Mouse (Mus musculus): Measurements from ENCODE around the gene Nt5c2. TPM values are rescaled to one million over a fixed set of nuclear protein-coding genes. Genes with fewer than 3 reads are reported as not detected.
A peak's percentile ranks its signal among the peaks of the same experiment; 100 is the strongest.

Gene Nt5c2
- polyA plus RNA-seq, 1 experiment from 2014 or later, result 142 TPM

GRCm38 (mm10) chr19:46953536-46953935, 61.4 kb downstream of the Nt5c2 start:
- Histone ChIP-seq H3K9ac (ENCODE audit: low read length) (no peak overlapping the region), H3K4me3 (ENCODE audit: low read length) (no peak overlapping the region), H3K36me3 (ENCODE audit: control insufficient read depth, insufficient read depth) (peaks cover 16% of the 10 kb centered on the region), H3K27ac (ENCODE audit: low read length) (0 out of 2 replicates have a peak overlapping the region, but pooled peaks have one; percentile 4), H3K4me2 (ENCODE audit: low read depth, low read length) (no peak overlapping the region), H3K27me3 (ENCODE audit: control insufficient read depth, insufficient read depth, low read length) (no peaks in the 10 kb centered on the region), H3K4me1 (ENCODE audit: control insufficient read depth, insufficient read depth, low read length) (peaks cover 14% of the 10 kb centered on the region), H3K9me3 (replicated peaks; ENCODE audit: control insufficient read depth, low read length) (no peaks in the 10 kb centered on the region)
- WGBS, result 55% methylated on average over 3 of the region's 3 CpGs
- ATAC-seq (replicated peaks; ENCODE audit: extremely low read depth, insufficient read depth, low FRiP score), result no peak

GRCm38 (mm10) chr19:46952986-46953385, 62.0 kb downstream of the Nt5c2 start:
- H3K9me3 ChIP-seq (replicated peaks; ENCODE audit: control insufficient read depth, low read length), result no peaks in the 10 kb centered on the region
- H3K36me3 ChIP-seq (ENCODE audit: control insufficient read depth, insufficient read depth), result peaks cover 16% of the 10 kb centered on the region
- no peak overlapping the region for H3K4me3 ChIP-seq (ENCODE audit: low read length)
- H3K27me3 ChIP-seq (ENCODE audit: control insufficient read depth, insufficient read depth, low read length), result no peaks in the 10 kb centered on the region
- WGBS, result 66% methylated on average over 5 of the region's 5 CpGs
- peak overlapping the region; percentile 37 for H3K27ac ChIP-seq (ENCODE audit: low read length)
- no peak overlapping the region for H3K4me2 ChIP-seq (ENCODE audit: low read depth, low read length)
- no peak for ATAC-seq (replicated peaks; ENCODE audit: extremely low read depth, insufficient read depth, low FRiP score)
- H3K4me1 ChIP-seq (ENCODE audit: control insufficient read depth, insufficient read depth, low read length), result peaks cover 9% of the 10 kb centered on the region
- H3K9ac ChIP-seq (ENCODE audit: low read length), result no peak overlapping the region

GRCm38 (mm10) chr19:46944341-46944740, 70.6 kb downstream of the Nt5c2 start:
- 83% methylated on average over 6 of the region's 6 CpGs for WGBS

GRCm38 (mm10) chr19:46937173-46937572, 77.8 kb downstream of the Nt5c2 start:
- H3K9ac ChIP-seq (ENCODE audit: low read length), result peak overlapping the region; percentile 47; the same call in 1 of the 2 replicates
- H3K27ac ChIP-seq (ENCODE audit: low read length), result peak overlapping the region; percentile 32
- H3K4me2 ChIP-seq (ENCODE audit: low read depth, low read length), result 0 out of 2 replicates have a peak overlapping the region, but pooled peaks have one; percentile 1
- no peak overlapping the region for H3K4me3 ChIP-seq (ENCODE audit: low read length)
- H3K27me3 ChIP-seq (ENCODE audit: control insufficient read depth, insufficient read depth, low read length), result no peaks in the 10 kb centered on the region
- WGBS, result 19% methylated on average over 6 of the region's 6 CpGs
- no peak for ATAC-seq (replicated peaks; ENCODE audit: extremely low read depth, insufficient read depth, low FRiP score)
- H3K4me1 ChIP-seq (ENCODE audit: control insufficient read depth, insufficient read depth, low read length), result peaks cover 27% of the 10 kb centered on the region
- H3K9me3 ChIP-seq (replicated peaks; ENCODE audit: control insufficient read depth, low read length), result no peaks in the 10 kb centered on the region
- peaks cover 3% of the 10 kb centered on the region; the same call in 1 of the 2 replicates for H3K36me3 ChIP-seq (ENCODE audit: control insufficient read depth, insufficient read depth)

More at GRCm38 (mm10) chr19:46944341-46944740, 70.6 kb downstream of the Nt5c2 start:
- Histone ChIP-seq H3K9ac (ENCODE audit: low read length) (no peak overlapping the region), H3K4me1 (ENCODE audit: control insufficient read depth, insufficient read depth, low read length) (no peaks in the 10 kb centered on the region), H3K36me3 (ENCODE audit: control insufficient read depth, insufficient read depth) (peaks cover 14% of the 10 kb centered on the region; the same call in 1 of the 2 replicates), H3K4me3 (ENCODE audit: low read length) (no peak overlapping the region), H3K27ac (ENCODE audit: low read length) (no peak overlapping the region), H3K4me2 (ENCODE audit: low read depth, low read length) (no peak overlapping the region), H3K9me3 (replicated peaks; ENCODE audit: control insufficient read depth, low read length) (no peaks in the 10 kb centered on the region), H3K27me3 (ENCODE audit: control insufficient read depth, insufficient read depth, low read length) (no peaks in the 10 kb centered on the region)
- no peak for ATAC-seq (replicated peaks; ENCODE audit: extremely low read depth, insufficient read depth, low FRiP score)

- no peak overlapping the region for H3K9ac ChIP-seq (ENCODE audit: low read length)
- no peaks in the 10 kb centered on the region for H3K9me3 ChIP-seq (replicated peaks; ENCODE audit: control insufficient read depth, low read length)
- H3K27ac ChIP-seq (ENCODE audit: low read length), result no peak overlapping the region
- H3K36me3 ChIP-seq (ENCODE audit: control insufficient read depth, insufficient read depth), result no peaks in the 10 kb centered on the region
- WGBS, result 58% methylated on average over 4 of the region's 4 CpGs
- H3K4me1 ChIP-seq (ENCODE audit: control insufficient read depth, insufficient read depth, low read length), result peaks cover 42% of the 10 kb centered on the region
- no peak overlapping the region for H3K4me3 ChIP-seq (ENCODE audit: low read length)
- no peaks in the 10 kb centered on the region for H3K27me3 ChIP-seq (ENCODE audit: control insufficient read depth, insufficient read depth, low read length)
- ATAC-seq (replicated peaks; ENCODE audit: extremely low read depth, insufficient read depth, low FRiP score), result 0 out of 2 replicates have a peak, but pooled peaks have one; percentile 52
- H3K4me2 ChIP-seq (ENCODE audit: low read depth, low read length), result no peak overlapping the region
Observed at GRCm38 (mm10) chr19:46934025-46934424, 80.9 kb downstream of the Nt5c2 start.

GRCm38 (mm10) chr19:46932608-46933007, 82.3 kb downstream of the Nt5c2 start:
- Histone ChIP-seq H3K36me3 (ENCODE audit: control insufficient read depth, insufficient read depth) (no peaks in the 10 kb centered on the region), H3K9ac (ENCODE audit: low read length) (no peak overlapping the region), H3K27ac (ENCODE audit: low read length) (no peak overlapping the region), H3K9me3 (replicated peaks; ENCODE audit: control insufficient read depth, low read length) (no peaks in the 10 kb centered on the region), H3K4me3 (ENCODE audit: low read length) (no peak overlapping the region), H3K27me3 (ENCODE audit: control insufficient read depth, insufficient read depth, low read length) (no peaks in the 10 kb centered on the region), H3K4me1 (ENCODE audit: control insufficient read depth, insufficient read depth, low read length) (peaks cover 47% of the 10 kb centered on the region), H3K4me2 (ENCODE audit: low read depth, low read length) (no peak overlapping the region)
- WGBS, result 64% methylated on average over 5 of the region's 5 CpGs
- no peak for ATAC-seq (replicated peaks; ENCODE audit: extremely low read depth, insufficient read depth, low FRiP score)

GRCm38 (mm10) chr19:46930026-46930425, 84.9 kb downstream of the Nt5c2 start:
- 74% methylated on average over 5 of the region's 5 CpGs for WGBS
- Histone ChIP-seq H3K4me3 (ENCODE audit: low read length) (no peak overlapping the region), H3K9ac (ENCODE audit: low read length) (no peak overlapping the region), H3K27me3 (ENCODE audit: control insufficient read depth, insufficient read depth, low read length) (no peaks in the 10 kb centered on the region), H3K9me3 (replicated peaks; ENCODE audit: control insufficient read depth, low read length) (no peaks in the 10 kb centered on the region), H3K4me1 (ENCODE audit: control insufficient read depth, insufficient read depth, low read length) (peaks cover 59% of the 10 kb centered on the region), H3K4me2 (ENCODE audit: low read depth, low read length) (no peak overlapping the region), H3K36me3 (ENCODE audit: control insufficient read depth, insufficient read depth) (no peaks in the 10 kb centered on the region), H3K27ac (ENCODE audit: low read length) (peak overlapping the region; percentile 64)
- no peak for ATAC-seq (replicated peaks; ENCODE audit: extremely low read depth, insufficient read depth, low FRiP score)

GRCm38 (mm10) chr19:46929044-46929587, 85.8 kb downstream of the Nt5c2 start:
- peaks cover 55% of the 10 kb centered on the region for H3K4me1 ChIP-seq (ENCODE audit: control insufficient read depth, insufficient read depth, low read length)
- peak; percentile 61 for ATAC-seq (replicated peaks; ENCODE audit: extremely low read depth, insufficient read depth, low FRiP score)
- no peaks in the 10 kb centered on the region for H3K27me3 ChIP-seq (ENCODE audit: control insufficient read depth, insufficient read depth, low read length)
- peak overlapping the region; percentile 30; the same call in 1 of the 2 replicates for H3K9ac ChIP-seq (ENCODE audit: low read length)
- no peak overlapping the region for H3K4me3 ChIP-seq (ENCODE audit: low read length)
- H3K4me2 ChIP-seq (ENCODE audit: low read depth, low read length), result peak overlapping the region; percentile 42
- 22% methylated on average over 6 of the region's 6 CpGs for WGBS
- no peaks in the 10 kb centered on the region for H3K36me3 ChIP-seq (ENCODE audit: control insufficient read depth, insufficient read depth)
- H3K9me3 ChIP-seq (replicated peaks; ENCODE audit: control insufficient read depth, low read length), result no peaks in the 10 kb centered on the region
- peak overlapping the region; percentile 85 for H3K27ac ChIP-seq (ENCODE audit: low read length)

GRCm38 (mm10) chr19:46928136-46928535, 86.8 kb downstream of the Nt5c2 start:
- Histone ChIP-seq H3K9ac (ENCODE audit: low read length) (peak overlapping the region; percentile 38; the same call in 1 of the 2 replicates), H3K27ac (ENCODE audit: low read length) (0 out of 2 replicates have a peak overlapping the region, but pooled peaks have one; percentile 31), H3K4me3 (ENCODE audit: low read length) (no peak overlapping the region), H3K36me3 (ENCODE audit: control insufficient read depth, insufficient read depth) (peaks cover 3% of the 10 kb centered on the region; the same call in 1 of the 2 replicates), H3K4me2 (ENCODE audit: low read depth, low read length) (no peak overlapping the region), H3K27me3 (ENCODE audit: control insufficient read depth, insufficient read depth, low read length) (no peaks in the 10 kb centered on the region), H3K4me1 (ENCODE audit: control insufficient read depth, insufficient read depth, low read length) (peaks cover 47% of the 10 kb centered on the region), H3K9me3 (replicated peaks; ENCODE audit: control insufficient read depth, low read length) (no peaks in the 10 kb centered on the region)
- no peak for ATAC-seq (replicated peaks; ENCODE audit: extremely low read depth, insufficient read depth, low FRiP score)
- WGBS, result 31% methylated on average over 4 of the region's 4 CpGs
